Mouse (Mus musculus) activated CD4-positive, CD25-positive, alpha-beta regulatory T cell, adult 4 months (primary cell): ENCODE results near the gene Gm20388. TPM values are rescaled to one million over a fixed set of nuclear protein-coding genes. Genes with fewer than 3 reads are reported as not detected.

Experiments
- ATAC-seq: one replicate; pipeline ENCODE4 v1.8.0; 2017
- polyA plus RNA-seq, 2 experiments: library from polyadenylated mRNA; unstranded; fragments of 100-300 nt; shearing (Covaris generic); gene quantifications; one replicate each; pipeline ENCODE4 v1.2.1; 2017

Gm20388 gene
- polyA plus RNA-seq, 2 experiments from 2014 or later, result 9.9 to 12.3 TPM

GRCm38 (mm10) chr8:121156990-121157491, 1246.4 kb downstream of the Gm20388 start:
- no peak for ATAC-seq

- no peak for ATAC-seq
Observed at GRCm38 (mm10) chr8:121158812-121159211, 1248.2 kb downstream of the Gm20388 start.

DNA sequence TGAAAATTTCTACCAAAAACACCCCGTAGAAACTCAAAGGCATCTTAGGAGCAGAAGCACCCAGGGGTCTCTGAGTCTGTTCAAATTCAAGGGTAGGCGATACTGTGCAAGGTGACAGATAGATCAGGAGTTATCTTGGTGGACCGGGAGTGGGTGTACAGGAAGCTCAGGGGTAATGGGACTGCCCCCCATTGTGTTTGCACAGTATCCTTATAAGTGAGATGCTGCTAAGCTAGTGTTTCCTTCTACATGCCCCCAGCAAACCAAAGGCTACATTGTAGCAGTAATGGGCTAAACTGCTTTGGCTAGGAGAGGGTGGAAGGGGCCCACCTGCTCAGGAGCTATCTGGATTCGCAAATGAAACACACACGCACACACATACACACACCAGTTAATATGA, 1250.8 kb downstream of the Gm20388 start:
- no peak for ATAC-seq

GRCm38 (mm10) chr8:121162413-121162812, 1251.8 kb downstream of the Gm20388 start:
- no peak for ATAC-seq

DNA sequence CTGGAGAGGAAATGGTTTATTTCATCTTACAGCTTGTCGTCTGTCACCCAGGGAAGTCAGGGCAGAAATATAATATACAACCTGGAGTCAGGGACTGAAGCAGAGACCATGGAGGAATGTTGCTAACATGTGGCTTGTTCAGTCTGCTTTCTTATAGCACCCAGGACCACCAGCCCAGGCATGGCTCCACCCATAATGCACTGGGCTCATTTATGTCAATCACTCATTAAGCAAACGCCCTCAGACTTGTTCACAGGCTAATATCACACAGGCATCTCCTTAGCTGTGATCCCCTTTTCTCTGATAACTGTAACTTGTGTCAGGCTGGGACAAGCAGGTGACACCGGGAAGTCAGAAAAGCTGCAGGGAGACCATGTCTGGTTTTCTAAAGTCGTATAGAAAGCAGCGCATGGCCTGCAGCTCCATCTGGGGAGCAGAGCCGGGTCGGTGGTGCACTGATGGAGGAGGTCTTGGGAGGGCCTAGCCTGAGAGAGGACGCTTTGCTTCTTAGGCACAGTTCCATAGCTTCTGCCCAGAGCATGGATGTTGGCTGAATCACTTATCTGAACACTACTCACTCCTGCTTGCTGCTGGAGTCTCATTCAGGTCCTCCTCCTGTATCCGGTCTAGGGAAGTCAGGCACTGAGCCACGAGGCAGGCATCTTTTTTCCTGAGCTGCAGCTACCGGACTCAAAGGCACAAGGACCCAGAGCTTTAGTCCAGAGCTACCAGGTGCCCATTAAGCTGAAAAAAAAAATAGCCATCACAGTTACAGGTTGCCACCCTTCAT, 1252.5 kb downstream of the Gm20388 start:
- ATAC-seq, result no peak

GRCm38 (mm10) chr8:121164017-121164469, 1253.4 kb downstream of the Gm20388 start:
- ATAC-seq, result no peak

DNA sequence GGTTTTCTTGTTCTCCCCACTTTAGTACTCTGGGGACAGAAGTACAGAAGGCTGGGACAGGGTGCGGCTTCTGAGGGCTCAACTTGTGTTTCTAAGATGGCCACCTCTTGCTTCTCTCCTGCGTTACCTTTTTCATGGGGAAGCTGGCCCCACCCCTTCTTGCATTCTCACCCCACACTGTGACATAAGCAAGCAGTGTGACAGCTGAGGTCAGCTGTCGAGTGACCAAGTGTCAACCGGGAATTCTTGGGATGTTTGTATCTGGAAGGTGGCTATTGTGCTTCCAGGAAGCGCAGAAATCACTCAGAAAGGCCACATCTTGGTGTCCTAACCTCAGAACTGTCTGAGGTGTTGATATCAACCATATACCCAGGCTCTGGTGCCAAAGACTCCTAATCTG, 1257.4 kb downstream of the Gm20388 start:
- ATAC-seq, result no peak

GRCm38 (mm10) chr8:121170116-121170515, 1259.5 kb downstream of the Gm20388 start:
- ATAC-seq, result no peak

- ATAC-seq, result no peak
Observed at GRCm38 (mm10) chr8:121170626-121171552, 1260.2 kb downstream of the Gm20388 start.

- no peak for ATAC-seq
Observed at GRCm38 (mm10) chr8:121172567-121172966, 1261.9 kb downstream of the Gm20388 start.

DNA sequence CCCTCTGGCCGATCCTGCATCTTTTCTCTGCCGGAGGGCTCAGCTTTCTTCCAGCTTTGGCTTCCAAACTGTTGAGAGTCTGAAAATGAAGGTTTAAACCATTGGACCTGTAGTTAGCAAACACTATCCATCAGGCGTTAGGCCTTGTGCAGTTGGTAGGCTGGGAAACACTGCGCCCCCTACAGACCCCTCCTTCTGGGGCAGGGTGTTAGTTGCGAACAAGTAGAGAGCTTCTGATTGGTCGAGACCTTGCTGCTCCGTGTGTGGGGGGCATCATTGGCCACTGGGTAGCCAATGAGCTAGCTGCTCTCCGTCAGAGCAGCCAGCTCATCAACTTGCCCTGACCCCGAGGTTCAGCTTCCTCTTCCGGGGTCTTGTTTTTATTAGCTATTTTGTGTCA, 1263.5 kb downstream of the Gm20388 start:
- no peak for ATAC-seq

GRCm38 (mm10) chr8:121174721-121175539, 1264.3 kb downstream of the Gm20388 start:
- ATAC-seq, result no peak

- ATAC-seq, result no peak
Observed at GRCm38 (mm10) chr8:121175540-121176090, 1265.0 kb downstream of the Gm20388 start.

GRCm38 (mm10) chr8:121176291-121176690, 1265.7 kb downstream of the Gm20388 start:
- ATAC-seq, result peak; percentile 80

DNA sequence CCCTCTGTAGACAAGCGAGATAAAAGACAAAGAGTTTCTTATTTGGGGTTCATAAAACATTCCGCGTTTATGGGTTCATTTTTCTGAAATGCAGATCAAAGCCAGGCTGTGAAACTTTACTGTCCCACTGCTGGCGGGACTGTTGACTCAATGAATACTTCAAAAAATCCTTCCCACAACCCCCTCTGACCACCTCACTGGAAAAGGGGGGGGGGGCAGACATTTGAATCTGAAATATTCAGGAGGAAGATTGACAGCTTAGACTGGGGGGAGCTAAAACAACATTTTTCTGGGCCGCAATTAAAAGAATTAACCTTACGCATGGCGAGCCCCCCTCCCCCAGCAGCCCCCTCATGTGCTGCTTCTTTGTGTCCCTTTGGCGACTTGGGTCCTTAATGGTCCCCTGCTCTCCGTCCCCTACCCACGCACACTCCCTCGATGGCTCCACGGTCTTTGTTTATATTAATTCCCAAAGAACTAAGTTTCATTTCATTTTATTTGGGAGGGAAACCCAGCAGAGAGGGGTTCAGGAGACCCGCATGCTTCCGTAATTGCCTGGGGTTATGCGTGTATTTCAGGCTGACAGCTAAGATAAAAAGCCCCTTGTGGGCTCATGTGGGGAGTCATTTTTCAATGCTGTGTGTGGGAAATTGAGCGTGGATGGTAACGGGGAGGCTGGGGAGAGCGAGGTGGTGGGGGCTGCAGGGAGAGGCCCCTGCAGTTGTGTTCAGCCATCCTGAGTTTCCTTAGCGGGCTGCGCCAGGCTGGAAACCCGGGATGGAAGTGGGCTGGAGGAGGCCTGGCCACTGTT, 1270.0 kb downstream of the Gm20388 start:
- no peak for ATAC-seq

GRCm38 (mm10) chr8:121181285-121181884, 1270.7 kb downstream of the Gm20388 start:
- no peak for ATAC-seq

DNA sequence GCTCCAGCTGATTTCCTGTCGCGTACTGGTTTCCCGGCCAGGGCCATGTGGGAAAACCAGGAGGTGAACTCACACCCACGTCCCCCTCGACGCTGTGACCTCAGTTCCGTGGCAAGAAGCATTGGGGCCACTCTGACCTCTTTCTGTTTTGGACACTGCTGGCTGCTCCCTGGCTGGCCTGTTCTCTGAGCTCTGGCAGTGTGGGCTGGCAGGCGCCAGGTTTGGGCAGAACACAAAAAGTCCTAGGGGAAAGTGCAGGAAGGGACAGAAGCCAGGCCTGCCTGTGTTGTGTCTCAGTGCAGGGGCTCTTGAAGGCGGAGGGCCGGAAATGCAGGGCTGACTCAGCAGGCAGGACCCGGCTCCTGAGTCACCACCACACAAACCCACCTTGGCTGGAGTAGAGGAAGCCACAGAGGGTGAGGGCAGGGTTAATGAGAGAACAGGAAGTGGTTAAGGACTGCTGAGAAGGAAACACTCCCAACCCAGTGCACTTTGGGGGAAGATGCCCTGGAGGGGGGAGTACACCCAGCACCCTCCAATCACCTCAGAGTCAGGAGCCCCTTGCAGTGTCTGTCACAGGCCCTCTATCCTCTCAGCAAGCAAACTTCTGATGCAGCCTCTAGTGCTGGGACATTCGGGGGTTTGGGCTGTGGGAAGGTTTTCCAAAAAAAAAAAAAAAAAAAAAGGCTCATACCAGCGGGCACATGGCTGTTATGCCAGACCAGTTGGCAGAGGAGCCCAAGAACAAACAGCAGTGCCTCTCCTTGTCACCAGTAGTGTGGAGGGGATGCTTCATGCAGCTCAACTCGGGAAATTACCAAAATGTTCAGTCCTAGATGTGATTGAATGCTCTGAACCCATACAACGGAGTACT, 1277.1 kb downstream of the Gm20388 start:
- ATAC-seq, result peak; percentile 77

GRCm38 (mm10) chr8:121188994-121189393, 1278.4 kb downstream of the Gm20388 start:
- ATAC-seq, result no peak

DNA sequence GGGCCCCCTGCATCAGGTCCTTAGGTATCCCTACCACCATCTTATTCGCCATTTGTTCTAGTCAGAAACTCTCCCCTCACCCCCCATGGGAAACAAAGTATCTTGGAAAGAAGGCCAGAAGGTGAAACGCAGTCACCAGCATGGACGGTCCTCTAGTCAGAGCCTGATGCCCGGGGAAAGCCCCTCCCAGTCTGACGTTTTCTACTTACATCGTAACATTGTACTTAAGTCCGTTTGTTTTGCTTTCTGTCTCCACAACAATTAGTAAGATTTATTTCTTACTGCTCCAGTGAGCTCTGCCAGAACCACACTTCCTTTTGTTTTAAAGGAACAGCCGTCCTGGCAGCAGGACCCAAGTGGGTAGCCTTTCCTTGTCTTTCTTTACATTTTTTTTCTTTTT, 1281.8 kb downstream of the Gm20388 start:
- ATAC-seq, result no peak

- no peak for ATAC-seq
Observed at GRCm38 (mm10) chr8:121195970-121196369, 1285.3 kb downstream of the Gm20388 start.
